Mouse (Mus musculus): ENCODE data around the gene Gm11634. TPM values are rescaled to one million over a fixed set of nuclear protein-coding genes. Genes with fewer than 3 reads are reported as not detected.

Gene Gm11634
- polyA plus RNA-seq, 1 experiment: not detected

DNA sequence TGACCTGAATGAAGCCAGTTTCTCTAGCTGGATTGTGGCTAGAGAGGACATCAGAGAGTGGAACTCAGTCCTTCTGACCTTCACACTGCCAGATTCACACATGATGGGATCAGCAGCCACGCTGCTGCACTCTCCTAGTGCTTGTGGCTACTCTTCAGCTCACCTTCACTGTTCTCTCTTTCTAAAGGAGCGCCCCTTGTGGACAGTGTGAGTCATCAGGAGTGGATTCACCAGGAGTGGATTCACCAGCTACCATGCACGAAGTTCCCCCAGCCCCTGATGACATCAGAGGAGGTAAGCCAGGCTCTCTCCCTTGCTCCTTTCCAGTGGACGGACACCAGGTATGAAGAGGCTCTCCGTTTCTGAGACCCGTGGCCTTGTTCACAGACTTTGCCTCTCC lies 22.9 kb downstream of the Gm11634 start:
- H3K4me3 ChIP-seq (replicated peaks; ENCODE audit: extremely low read depth, low read depth, low read length): no peak overlapping the region
- TF ChIP-seq CTCF (IDR thresholded peaks at IDR 0.05; ENCODE audit: insufficient read depth, low read length) (no peak), POLR2A (IDR thresholded peaks at IDR 0.05; ENCODE audit: borderline replicate concordance, extremely low read depth, low read depth, low read length) (no peak)
- DNase-seq: no peak
- 81% methylated on average over 6 of the region's 6 CpGs for WGBS
- H3K4me1 ChIP-seq (ENCODE audit: control insufficient read depth, insufficient read depth, low read length): no peaks in the 10 kb centered on the region

- no peak overlapping the region for H3K4me3 ChIP-seq (replicated peaks; ENCODE audit: extremely low read depth, low read depth, low read length)
- 75% methylated on average over 3 of the region's 3 CpGs for WGBS
- no peak for DNase-seq
- TF ChIP-seq CTCF (IDR thresholded peaks at IDR 0.05; ENCODE audit: insufficient read depth, low read length): no peak
- TF ChIP-seq POLR2A (IDR thresholded peaks at IDR 0.05; ENCODE audit: borderline replicate concordance, extremely low read depth, low read depth, low read length): no peak
- H3K4me1 ChIP-seq (ENCODE audit: control insufficient read depth, insufficient read depth, low read length): no peaks in the 10 kb centered on the region
These were observed 30.6 kb downstream of the Gm11634 start for GRCm38 (mm10) chr11:101568421-101568820.

DNA sequence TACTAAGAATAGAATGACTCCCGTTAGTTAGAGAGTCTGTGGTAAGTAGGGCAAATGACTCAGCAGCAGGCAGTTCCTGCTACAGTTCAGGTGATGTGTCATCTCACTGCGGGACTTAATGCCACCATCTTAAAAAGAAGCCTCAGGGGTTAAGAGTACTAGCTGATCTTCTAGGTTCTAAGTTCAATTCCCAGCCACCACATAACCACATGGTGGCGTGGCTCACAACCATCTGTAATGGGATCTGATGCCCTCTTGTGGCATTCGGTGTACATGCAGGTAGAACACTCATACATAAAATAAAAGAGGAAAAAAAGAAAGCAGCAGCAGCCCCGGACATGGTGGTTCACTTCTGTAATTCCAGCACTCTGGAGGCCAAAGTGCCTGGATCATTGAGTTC lies 36.7 kb downstream of the Gm11634 start:
- Histone ChIP-seq H3K4me1 (ENCODE audit: control insufficient read depth, insufficient read depth, low read length) (no peaks in the 10 kb centered on the region; the same call in 1 of the 2 replicates), H3K4me3 (replicated peaks; ENCODE audit: extremely low read depth, low read depth, low read length) (no peak overlapping the region)
- no peak for TF ChIP-seq POLR2A (IDR thresholded peaks at IDR 0.05; ENCODE audit: borderline replicate concordance, extremely low read depth, low read depth, low read length)
- peak; percentile 65 for TF ChIP-seq CTCF (IDR thresholded peaks at IDR 0.05; ENCODE audit: insufficient read depth, low read length)
- WGBS: 27% methylated on average over 5 of the region's 5 CpGs
- peak; percentile 23 for DNase-seq

DNA sequence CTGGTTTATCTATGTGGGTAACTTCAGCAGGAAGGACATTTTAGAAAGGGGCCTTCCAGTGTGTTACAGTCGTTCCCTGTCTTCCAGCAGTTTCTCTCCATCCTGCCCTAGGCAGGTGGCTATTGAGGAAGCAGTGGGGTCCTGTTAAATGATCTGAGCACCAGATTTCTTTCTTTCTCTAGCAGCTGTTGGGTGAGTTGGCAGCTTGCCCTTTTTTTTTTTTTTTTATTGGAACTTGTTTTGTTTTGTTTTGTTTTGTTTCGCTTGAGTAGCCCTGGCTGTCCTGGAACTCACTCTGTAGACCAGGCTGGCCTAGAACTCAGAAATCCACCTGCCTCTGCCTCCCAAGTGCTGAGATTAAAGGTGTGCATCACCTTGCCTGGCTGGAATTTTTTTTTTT lies 42.1 kb downstream of the Gm11634 start:
- DNase-seq: no peak
- Histone ChIP-seq H3K4me3 (replicated peaks; ENCODE audit: extremely low read depth, low read depth, low read length) (no peak overlapping the region), H3K4me1 (ENCODE audit: control insufficient read depth, insufficient read depth, low read length) (peaks cover 5% of the 10 kb centered on the region)
- WGBS: 50% methylated on average over 2 of the region's 2 CpGs
- TF ChIP-seq CTCF (IDR thresholded peaks at IDR 0.05; ENCODE audit: insufficient read depth, low read length) (no peak), POLR2A (IDR thresholded peaks at IDR 0.05; ENCODE audit: borderline replicate concordance, extremely low read depth, low read depth, low read length) (no peak)

DNA sequence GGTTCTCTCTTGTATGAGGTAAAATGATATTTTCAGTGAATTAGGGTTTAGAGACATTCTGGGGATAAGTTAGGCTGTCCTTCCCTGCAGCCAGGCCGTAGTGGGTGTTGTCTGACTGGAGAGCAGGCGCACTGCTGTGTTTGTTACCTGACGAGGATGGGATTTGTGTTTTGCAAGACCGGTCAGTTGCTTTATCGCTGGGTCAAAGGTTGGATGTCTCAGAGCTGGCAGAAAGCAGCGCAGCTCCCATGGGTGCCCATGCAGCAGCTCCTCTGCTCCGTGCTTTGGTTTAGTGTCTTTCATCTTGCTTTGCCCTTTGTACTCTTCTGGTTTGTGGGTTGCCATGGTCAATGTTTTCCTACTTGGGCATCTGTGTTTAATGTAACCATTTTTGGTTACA lies 42.5 kb downstream of the Gm11634 start:
- 81% methylated on average over 7 of the region's 7 CpGs for WGBS
- Histone ChIP-seq H3K4me1 (ENCODE audit: control insufficient read depth, insufficient read depth, low read length) (peaks cover 5% of the 10 kb centered on the region), H3K4me3 (replicated peaks; ENCODE audit: extremely low read depth, low read depth, low read length) (no peak overlapping the region)
- no peak for DNase-seq
- TF ChIP-seq POLR2A (IDR thresholded peaks at IDR 0.05; ENCODE audit: borderline replicate concordance, extremely low read depth, low read depth, low read length) (no peak), CTCF (IDR thresholded peaks at IDR 0.05; ENCODE audit: insufficient read depth, low read length) (no peak)

- TF ChIP-seq POLR2A (IDR thresholded peaks at IDR 0.05; ENCODE audit: borderline replicate concordance, extremely low read depth, low read depth, low read length): no peak
- no peak for TF ChIP-seq CTCF (IDR thresholded peaks at IDR 0.05; ENCODE audit: insufficient read depth, low read length)
- 4% methylated on average over 8 of the region's 8 CpGs for WGBS
- no peak for DNase-seq
- Histone ChIP-seq H3K4me3 (replicated peaks; ENCODE audit: extremely low read depth, low read depth, low read length) (peak overlapping the region; percentile 97), H3K4me1 (ENCODE audit: control insufficient read depth, insufficient read depth, low read length) (peaks cover 5% of the 10 kb centered on the region)
These were observed 45.6 kb downstream of the Gm11634 start for GRCm38 (mm10) chr11:101553354-101553930.

DNA sequence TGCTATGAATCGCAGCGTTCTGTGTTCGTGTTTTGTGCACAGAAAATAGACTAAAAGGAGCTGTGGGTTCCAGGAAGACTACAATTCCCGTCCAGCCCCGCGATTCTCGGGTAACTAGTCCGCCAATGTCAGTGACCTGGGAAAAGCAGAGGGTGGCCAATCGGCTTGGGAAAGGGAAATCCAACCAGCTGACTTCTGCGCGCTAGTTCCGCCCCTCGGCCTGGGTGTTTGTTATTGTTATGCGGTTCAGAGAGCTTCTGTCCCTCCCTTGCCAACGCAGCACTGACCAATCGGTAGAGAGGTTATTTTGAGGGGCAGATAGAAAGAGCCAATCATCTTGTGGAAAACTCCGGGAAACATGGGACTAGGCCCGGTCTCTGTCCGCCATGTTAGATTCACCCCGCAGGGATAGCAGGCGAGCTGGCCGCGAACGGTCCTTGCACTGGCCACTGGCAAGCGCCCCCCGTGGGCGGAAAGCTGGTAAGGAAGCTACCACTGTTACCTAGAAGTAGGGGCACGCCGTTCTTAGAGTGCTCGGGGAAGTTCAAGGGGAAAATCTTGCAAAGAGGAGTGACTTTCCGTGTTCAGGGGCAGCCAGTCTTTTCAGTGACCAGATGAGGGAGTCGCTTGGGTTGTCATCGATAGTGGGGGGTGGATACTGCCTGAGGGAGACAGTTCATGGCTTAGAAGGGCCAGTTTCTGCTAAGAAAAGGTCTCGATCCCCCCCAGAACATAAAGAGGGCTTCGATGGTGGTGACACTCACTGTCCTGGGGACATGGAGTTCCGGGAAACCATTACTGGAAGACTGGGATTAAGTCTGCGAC lies 46.4 kb downstream of the Gm11634 start:
- TF ChIP-seq CTCF (IDR thresholded peaks at IDR 0.05; ENCODE audit: insufficient read depth, low read length) (no peak), POLR2A (IDR thresholded peaks at IDR 0.05; ENCODE audit: borderline replicate concordance, extremely low read depth, low read depth, low read length) (peak; percentile 94; the same call in 1 of the 2 replicates)
- Histone ChIP-seq H3K4me1 (ENCODE audit: control insufficient read depth, insufficient read depth, low read length) (peaks cover 5% of the 10 kb centered on the region), H3K4me3 (replicated peaks; ENCODE audit: extremely low read depth, low read depth, low read length) (peak overlapping the region; percentile 97)
- DNase-seq: peak; percentile 92
- under 1% methylated on average over 37 of the region's 37 CpGs for WGBS

- peak; percentile 81 for DNase-seq
- under 1% methylated on average over 43 of the region's 43 CpGs for WGBS
- Histone ChIP-seq H3K4me3 (replicated peaks; ENCODE audit: extremely low read depth, low read depth, low read length) (peak within 1 kb of the TSS; percentile 97), H3K4me1 (ENCODE audit: control insufficient read depth, insufficient read depth, low read length) (peaks cover 5% of the 10 kb centered on the region)
- TF ChIP-seq POLR2A (IDR thresholded peaks at IDR 0.05; ENCODE audit: borderline replicate concordance, extremely low read depth, low read depth, low read length): 0 out of 2 replicates have a peak, but pooled peaks have one; percentile 41
- TF ChIP-seq CTCF (IDR thresholded peaks at IDR 0.05; ENCODE audit: insufficient read depth, low read length): no peak
These were observed 47.1 kb downstream of the Gm11634 start, which contains the start of the genes Brca1 and Nbr1 for GRCm38 (mm10) chr11:101551751-101552475. TSS of gene Brca1 (minus strand) at chr11:101551955. TSS of gene Nbr1 (plus strand) at chr11:101552149.

DNA sequence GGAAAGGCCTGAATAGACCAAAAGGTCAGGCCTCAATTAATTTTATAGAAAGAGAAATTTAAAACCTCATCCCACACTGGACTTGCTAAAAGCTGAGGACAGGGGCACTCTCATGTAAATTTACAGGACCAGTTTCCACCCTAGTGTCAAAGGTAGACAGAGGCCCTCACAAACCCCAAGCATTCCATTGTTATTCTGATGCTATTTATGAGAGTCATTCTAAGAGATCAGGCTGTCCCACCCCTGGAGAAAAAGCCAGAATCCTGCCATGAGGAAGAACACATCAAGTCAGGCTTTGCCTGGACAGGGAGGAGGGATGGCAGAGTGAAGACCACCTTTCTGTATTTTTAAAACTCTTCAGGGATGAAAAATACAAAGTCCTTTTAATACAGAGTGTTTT lies 50.5 kb downstream of the Gm11634 start:
- no peak for TF ChIP-seq POLR2A (IDR thresholded peaks at IDR 0.05; ENCODE audit: borderline replicate concordance, extremely low read depth, low read depth, low read length)
- TF ChIP-seq CTCF (IDR thresholded peaks at IDR 0.05; ENCODE audit: insufficient read depth, low read length): no peak
- DNase-seq: no peak
- no peak overlapping the region for H3K4me3 ChIP-seq (replicated peaks; ENCODE audit: extremely low read depth, low read depth, low read length)
- H3K4me1 ChIP-seq (ENCODE audit: control insufficient read depth, insufficient read depth, low read length): peaks cover 2% of the 10 kb centered on the region; the same call in 1 of the 2 replicates

Data from lung, adult 2 months (tissue).